Mouse (Mus musculus): Measurements from ENCODE around the gene Vmn2r63. TPM values are rescaled to one million over a fixed set of nuclear protein-coding genes. Genes with fewer than 3 reads are reported as not detected.
"Not testable (repeated sequence)": the region's sequence is repeated elsewhere in the genome, so short reads cannot be mapped to it uniquely, and the experiment has no call there.

The Vmn2r63 gene
- not detected in 2 replicates for polyA plus RNA-seq (2016; fragmentation: Nextera tagmentation; extraction: Ambion mirVana)

DNA sequence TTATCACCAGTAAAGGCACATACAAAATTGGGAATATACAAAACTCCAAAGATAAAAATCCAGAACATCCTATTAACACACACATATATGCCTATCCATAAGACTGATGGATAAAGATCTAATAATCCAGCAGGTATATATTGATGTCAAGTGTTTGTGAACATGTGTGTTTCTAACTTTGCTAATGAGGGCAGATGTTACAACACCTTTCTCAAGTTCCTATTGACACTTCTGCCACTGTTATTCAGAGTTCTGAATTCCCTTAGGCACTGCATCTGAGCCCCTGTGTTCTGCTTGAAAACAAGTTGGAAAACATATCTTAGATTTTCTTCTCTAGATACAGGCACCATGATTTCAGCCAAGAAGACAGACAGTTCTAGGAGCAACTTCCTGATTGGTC lies at the start of gene Vmn2r63:
Gene Vmn2r63, minus strand, starts transcription at position 101 of the 400 bp plus-strand sequence.
- not testable (repeated sequence) for H3K4me1 ChIP-seq (replicated peaks); H3K27me3 ChIP-seq; H3K9ac ChIP-seq (replicated peaks); H3K9me3 ChIP-seq; ATAC-seq (ENCODE audit: insufficient number of reproducible peaks, insufficient read depth, low FRiP score, low TSS enrichment, low read depth); H3K4me3 ChIP-seq (replicated peaks); H3K36me3 ChIP-seq; H3K27ac ChIP-seq; H3K4me2 ChIP-seq

- H3K36me3 ChIP-seq = no peaks in the 10 kb centered on the region
- peaks cover 75% of the 10 kb centered on the region for H3K9me3 ChIP-seq
- H3K4me3 ChIP-seq (replicated peaks) = no peak overlapping the region
- H3K27ac ChIP-seq = no peak overlapping the region
- no peak overlapping the region for H3K9ac ChIP-seq (replicated peaks)
- 90% methylated on average over 10 of the region's 10 CpGs for WGBS
- no peak overlapping the region for H3K4me2 ChIP-seq
- no peaks in the 10 kb centered on the region for H3K4me1 ChIP-seq (replicated peaks)
- H3K27me3 ChIP-seq = no peaks in the 10 kb centered on the region
- no peak for ATAC-seq (ENCODE audit: insufficient number of reproducible peaks, insufficient read depth, low FRiP score, low TSS enrichment, low read depth)
Observed at GRCm38 (mm10) chr7:42980739-42981138, 47.1 kb upstream of the Vmn2r63 start.

- Histone ChIP-seq H3K9ac (replicated peaks) (no peak overlapping the region), H3K9me3 (peaks cover 76% of the 10 kb centered on the region), H3K27ac (no peak overlapping the region), H3K36me3 (no peaks in the 10 kb centered on the region), H3K4me1 (replicated peaks) (no peaks in the 10 kb centered on the region), H3K4me3 (replicated peaks) (no peak overlapping the region), H3K4me2 (no peak overlapping the region), H3K27me3 (no peaks in the 10 kb centered on the region)
- ATAC-seq (ENCODE audit: insufficient number of reproducible peaks, insufficient read depth, low FRiP score, low TSS enrichment, low read depth) = no peak
- WGBS = 83% methylated on average over 11 of the region's 11 CpGs
Observed at GRCm38 (mm10) chr7:42980098-42980497, 46.5 kb upstream of the Vmn2r63 start.

DNA sequence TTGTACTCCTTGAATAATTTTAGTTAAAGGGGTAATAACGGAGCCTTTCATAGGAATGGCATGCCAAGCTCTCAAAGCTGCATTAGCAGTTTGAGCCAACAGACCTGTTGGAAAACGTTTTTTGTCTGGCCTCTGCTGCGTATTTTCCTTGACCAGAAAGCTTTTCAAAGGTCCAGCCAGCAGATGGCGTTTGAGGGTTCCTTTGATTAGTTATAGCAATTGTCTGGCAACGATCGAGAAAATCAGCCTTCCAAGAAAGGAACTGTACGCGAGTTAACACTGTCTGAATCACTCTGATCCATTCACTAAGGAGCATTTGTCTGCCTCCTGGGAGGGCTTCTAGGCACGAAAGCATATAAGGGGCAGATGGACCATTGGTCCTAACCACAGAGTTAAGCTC lies 31.6 kb upstream of the Vmn2r63 start:
- Histone ChIP-seq H3K27me3 (no peaks in the 10 kb centered on the region), H3K4me3 (replicated peaks) (no peak overlapping the region), H3K36me3 (no peaks in the 10 kb centered on the region), H3K4me2 (no peak overlapping the region), H3K9me3 (peaks cover 69% of the 10 kb centered on the region), H3K9ac (replicated peaks) (no peak overlapping the region), H3K4me1 (replicated peaks) (no peaks in the 10 kb centered on the region), H3K27ac (no peak overlapping the region)
- no peak for ATAC-seq (ENCODE audit: insufficient number of reproducible peaks, insufficient read depth, low FRiP score, low TSS enrichment, low read depth)
- 67% methylated on average over 9 of the region's 9 CpGs for WGBS

- H3K4me2 ChIP-seq; H3K4me3 ChIP-seq (replicated peaks); H3K9ac ChIP-seq (replicated peaks); H3K36me3 ChIP-seq; H3K27me3 ChIP-seq; H3K27ac ChIP-seq; ATAC-seq (ENCODE audit: insufficient number of reproducible peaks, insufficient read depth, low FRiP score, low TSS enrichment, low read depth); H3K4me1 ChIP-seq (replicated peaks): not testable (repeated sequence)
- WGBS = 91% methylated on average over 2 of the region's 2 CpGs
- H3K9me3 ChIP-seq = peaks cover 42% of the 10 kb centered on the region; the same call in 1 of the 2 replicates
Observed at GRCm38 (mm10) chr7:42898067-42898466, 35.6 kb downstream of the Vmn2r63 start.

DNA sequence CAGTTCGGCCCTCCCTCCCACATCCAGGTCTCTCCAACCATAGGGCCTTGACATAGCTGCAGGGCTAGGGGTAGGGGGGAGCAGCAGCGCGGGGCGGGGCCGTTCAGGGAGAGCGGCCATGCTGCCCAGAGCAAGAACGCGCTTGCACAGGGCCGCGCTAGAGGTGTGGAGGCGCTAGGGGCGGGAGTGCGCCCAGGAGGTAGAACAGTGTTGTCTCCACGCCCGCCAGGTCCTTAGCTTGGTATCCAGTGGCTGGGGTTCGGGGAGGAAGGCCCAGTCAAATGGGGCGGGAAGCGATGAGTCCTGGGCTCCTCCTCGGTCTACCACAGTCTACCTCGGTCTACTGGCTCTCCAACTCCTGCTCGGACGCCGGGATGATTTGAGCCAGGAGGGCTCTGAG lies 55.5 kb downstream of the Vmn2r63 start:
- H3K4me3 ChIP-seq (replicated peaks) = no peak overlapping the region
- H3K27ac ChIP-seq = no peak overlapping the region
- WGBS = 38% methylated on average over 23 of the region's 23 CpGs
- H3K9ac ChIP-seq (replicated peaks) = no peak overlapping the region
- H3K27me3 ChIP-seq = no peaks in the 10 kb centered on the region
- no peak for ATAC-seq (ENCODE audit: insufficient number of reproducible peaks, insufficient read depth, low FRiP score, low TSS enrichment, low read depth)
- no peak overlapping the region for H3K4me2 ChIP-seq
- peaks cover 25% of the 10 kb centered on the region for H3K9me3 ChIP-seq
- no peaks in the 10 kb centered on the region for H3K4me1 ChIP-seq (replicated peaks)
- H3K36me3 ChIP-seq = no peaks in the 10 kb centered on the region

DNA sequence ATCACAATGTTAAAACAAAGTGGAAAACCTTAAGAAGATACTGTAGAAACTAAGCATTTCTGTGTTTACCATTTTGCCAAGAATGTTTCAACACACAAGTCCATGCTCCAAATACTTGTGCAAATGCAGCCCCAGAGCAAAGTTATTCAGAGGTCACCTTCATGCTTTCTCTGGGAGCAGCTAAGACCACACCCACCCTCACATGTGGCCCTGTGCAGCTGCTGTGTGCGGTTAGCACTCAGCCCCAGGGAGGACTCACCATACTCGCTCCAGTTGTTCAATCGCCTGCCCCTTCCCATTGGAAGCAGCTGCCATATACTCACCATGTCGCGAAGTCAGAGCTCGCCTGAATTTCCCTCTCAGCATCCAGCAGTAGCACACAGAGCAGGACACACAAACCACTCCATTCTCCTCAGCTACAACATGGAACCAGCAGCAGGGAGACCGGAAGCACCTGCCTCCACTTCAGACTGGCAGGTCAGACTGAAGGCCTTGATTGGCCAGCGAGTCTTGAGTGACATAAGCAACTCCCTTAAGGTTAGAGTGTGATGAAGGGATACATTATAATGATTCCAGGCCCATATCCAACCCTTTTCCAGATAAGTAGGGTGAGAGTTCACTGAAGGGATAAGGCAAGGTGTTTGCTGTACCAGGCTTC lies 66.7 kb downstream of the Vmn2r63 start, which contains the start of gene Gm2381:
Gene Gm2381, minus strand, starts transcription at position 434 of the 658 bp plus-strand sequence.
- H3K36me3 ChIP-seq; H3K4me2 ChIP-seq; ATAC-seq (ENCODE audit: insufficient number of reproducible peaks, insufficient read depth, low FRiP score, low TSS enrichment, low read depth); H3K4me3 ChIP-seq (replicated peaks); H3K9ac ChIP-seq (replicated peaks); H3K27me3 ChIP-seq; H3K4me1 ChIP-seq (replicated peaks); H3K27ac ChIP-seq: not testable (repeated sequence)
- H3K9me3 ChIP-seq = peaks cover 19% of the 10 kb centered on the region
- WGBS = 80% methylated on average over 8 of the region's 8 CpGs

Small RNA genes lying within 50 kb of the gene (microRNA-seq; reads per million reads assigned to microRNA genes)
- gene Gm23256 = not detected

Other genes starting within 250 kb of the Vmn2r63 start
- gene Zfp975, start 241.1 kb downstream of the Vmn2r63 start, polyA plus RNA-seq (2016; fragmentation: Nextera tagmentation; extraction: Ambion mirVana) = 10.4 and 12.0 TPM in 2 replicates
- not detected in 2 replicates for gene Gm17067, start 206.8 kb downstream of the Vmn2r63 start, polyA plus RNA-seq (2016; fragmentation: Nextera tagmentation; extraction: Ambion mirVana)
- not detected in 2 replicates for gene Vmn2r62, start 140.3 kb downstream of the Vmn2r63 start, polyA plus RNA-seq (2016; fragmentation: Nextera tagmentation; extraction: Ambion mirVana)
- gene Gm2381, start 66.6 kb downstream of the Vmn2r63 start, polyA plus RNA-seq (2016; fragmentation: Nextera tagmentation; extraction: Ambion mirVana) = not detected in 2 replicates
- not detected in 2 replicates for gene Gm9268, start 84.9 kb upstream of the Vmn2r63 start, polyA plus RNA-seq (2016; fragmentation: Nextera tagmentation; extraction: Ambion mirVana)
- gene Zfp936, start 180.4 kb upstream of the Vmn2r63 start, polyA plus RNA-seq (2016; fragmentation: Nextera tagmentation; extraction: Ambion mirVana) = not detected in 2 replicates

Measured in limb, embryonic 12.5 days (tissue).